Mouse (Mus musculus) lung, embryonic 14.5 days (tissue): ENCODE measurements around the gene Sstr4. TPM values are rescaled to one million over a fixed set of nuclear protein-coding genes. Genes with fewer than 3 reads are reported as not detected.
A peak's percentile ranks its signal among the peaks of the same experiment; 100 is the strongest.

Experiments
- ATAC-seq: fragments of 200-750 bp; cut with Nextera tagmentation; 2 replicates; pipeline ENCODE4 v1.8.0; 2017; ENCODE audit warnings: mild to moderate bottlenecking, moderate TSS enrichment, moderate library complexity; ENCODE audit not compliant: insufficient read depth
- DNase-seq: peaks from one replicate; pipeline ENCODE4 v3.0.0-alpha.2; 2015
- H3K27ac ChIP-seq: fragments of 300-500 bp; sonication (generic); 2 replicates; pipeline ENCODE4 v1.5.1; 2014; ENCODE audit warnings: low read depth, mild to moderate bottlenecking, moderate library complexity
- H3K27me3 ChIP-seq: fragments of 300-500 bp; sonication (generic); 2 replicates; pipeline ENCODE4 v1.6.1; 2014; ENCODE audit warnings: low read length, control low read depth; ENCODE audit not compliant: insufficient read depth
- H3K36me3 ChIP-seq: fragments of 300-500 bp; sonication (generic); 2 replicates; pipeline ENCODE4 v1.6.1; 2014; ENCODE audit warnings: control low read depth; ENCODE audit not compliant: insufficient read depth
- H3K4me1 ChIP-seq: fragments of 300-500 bp; sonication (generic); 2 replicates; pipeline ENCODE4 v1.6.1; 2014; ENCODE audit warnings: antibody characterized with exemption, control low read depth; ENCODE audit not compliant: insufficient read depth
- H3K4me2 ChIP-seq: fragments of 300-500 bp; sonication (generic); 2 replicates; pipeline ENCODE4 v1.6.1; 2014; ENCODE audit warnings: mild to moderate bottlenecking
- H3K4me3 ChIP-seq: fragments of 300-500 bp; sonication (generic); 2 replicates; pipeline ENCODE4 v1.5.1; 2014; ENCODE audit warnings: low read depth, low read length
- H3K9ac ChIP-seq: fragments of 300-500 bp; sonication (generic); 2 replicates; pipeline ENCODE4 v1.6.1; 2014
- H3K9me3 ChIP-seq: fragments of 300-500 bp; sonication (generic); 2 replicates; pipeline ENCODE4 v1.6.1; 2016; ENCODE audit warnings: low read depth, low read length, control low read depth
- CTCF ChIP-seq: IDR thresholded peaks from 2 replicates; pipeline ENCODE4 v1.5.1; 2016; ENCODE audit warnings: antibody characterized with exemption, low read depth
- WGBS: fragments of 180-500 bp; shearing (Covaris S2); extraction: QIAGEN DNeasy Blood & Tissue Kit; methylation state at CpG from one replicate; pipeline ENCODE4 v1.1.7; 2014; 5-methylcytosine and 5-hydroxymethylcytosine counted together
- polyA plus RNA-seq: library from polyadenylated mRNA; unstranded; fragments of >200 nt; fragmentation: Nextera tagmentation; extraction: Ambion mirVana; gene quantifications from 2 replicates; pipeline ENCODE4 v1.2.1, GENCODE M21; 2014

The Sstr4 gene
- 4.8 and 5.9 TPM in 2 replicates for polyA plus RNA-seq

- TF ChIP-seq CTCF, result peak; percentile 91
- no peak within 1 kb of the TSS for H3K27ac ChIP-seq
- WGBS, result 2% methylated on average over 83 of the region's 83 CpGs
- H3K9me3 ChIP-seq, result no peaks in the 10 kb centered on the region
- DNase-seq (peak; percentile 72), ATAC-seq (peak; percentile 48)
- no peaks in the 10 kb centered on the region for H3K36me3 ChIP-seq
- peaks cover 28% of the 10 kb centered on the region for H3K4me1 ChIP-seq
- peak within 1 kb of the TSS; percentile 100 for H3K4me2 ChIP-seq
- H3K4me3 ChIP-seq, result peak within 1 kb of the TSS; percentile 59
- 0 out of 2 replicates have a peak, but pooled peaks cover 4% of the 10 kb centered on the region for H3K27me3 ChIP-seq
- H3K9ac ChIP-seq, result peak within 1 kb of the TSS; percentile 58
Observed at GRCm38 (mm10) chr2:148395131-148396051, at the start of gene Sstr4. Gene Sstr4, plus strand, starts transcription at chr2:148395344.

GRCm38 (mm10) chr2:148345373-148345772 is 49.8 kb upstream of the Sstr4 start:
- TF ChIP-seq CTCF, result no peak
- no peaks in the 10 kb centered on the region for H3K36me3 ChIP-seq
- no peak overlapping the region for H3K9ac ChIP-seq
- no peak for ATAC-seq
- no peak overlapping the region for H3K4me2 ChIP-seq
- no peaks in the 10 kb centered on the region for H3K9me3 ChIP-seq
- DNase-seq, result no peak
- H3K27me3 ChIP-seq, result no peaks in the 10 kb centered on the region
- H3K27ac ChIP-seq, result no peak overlapping the region
- no peak overlapping the region for H3K4me3 ChIP-seq
- no peaks in the 10 kb centered on the region for H3K4me1 ChIP-seq

GRCm38 (mm10) chr2:148346976-148347375 is 48.2 kb upstream of the Sstr4 start:
- no peak for TF ChIP-seq CTCF
- Histone ChIP-seq H3K4me1 (no peaks in the 10 kb centered on the region), H3K9ac (no peak overlapping the region), H3K36me3 (no peaks in the 10 kb centered on the region), H3K27me3 (no peaks in the 10 kb centered on the region), H3K4me3 (no peak overlapping the region), H3K9me3 (no peaks in the 10 kb centered on the region), H3K27ac (no peak overlapping the region), H3K4me2 (no peak overlapping the region)
- DNase-seq, result no peak
- WGBS, result 77% methylated on average over 1 of the region's 1 CpGs
- ATAC-seq, result no peak

- H3K4me1 ChIP-seq, result no peaks in the 10 kb centered on the region
- no peaks in the 10 kb centered on the region for H3K27me3 ChIP-seq
- H3K36me3 ChIP-seq, result no peaks in the 10 kb centered on the region
- 61% methylated on average over 4 of the region's 4 CpGs for WGBS
- no peak for ATAC-seq
- no peak overlapping the region for H3K4me2 ChIP-seq
- no peak overlapping the region for H3K27ac ChIP-seq
- no peak for DNase-seq
- H3K9ac ChIP-seq, result no peak overlapping the region
- TF ChIP-seq CTCF, result no peak
- H3K4me3 ChIP-seq, result no peak overlapping the region
- no peaks in the 10 kb centered on the region for H3K9me3 ChIP-seq
Observed at GRCm38 (mm10) chr2:148349509-148350307, 45.4 kb upstream of the Sstr4 start.

- H3K9me3 ChIP-seq, result no peaks in the 10 kb centered on the region
- no peaks in the 10 kb centered on the region for H3K36me3 ChIP-seq
- no peak overlapping the region for H3K4me3 ChIP-seq
- no peak overlapping the region for H3K27ac ChIP-seq
- no peaks in the 10 kb centered on the region for H3K27me3 ChIP-seq
- ATAC-seq (no peak), DNase-seq (no peak)
- TF ChIP-seq CTCF, result no peak
- 53% methylated on average over 2 of the region's 2 CpGs for WGBS
- no peak overlapping the region for H3K4me2 ChIP-seq
- H3K9ac ChIP-seq, result no peak overlapping the region
- no peaks in the 10 kb centered on the region for H3K4me1 ChIP-seq
Observed at GRCm38 (mm10) chr2:148350460-148350859, 44.7 kb upstream of the Sstr4 start.

- no peaks in the 10 kb centered on the region for H3K4me1 ChIP-seq
- no peak overlapping the region for H3K4me2 ChIP-seq
- WGBS, result 53% methylated on average over 1 of the region's 1 CpGs
- H3K9me3 ChIP-seq, result no peaks in the 10 kb centered on the region
- ATAC-seq (no peak), DNase-seq (no peak)
- no peak for TF ChIP-seq CTCF
- no peaks in the 10 kb centered on the region for H3K27me3 ChIP-seq
- H3K4me3 ChIP-seq, result no peak overlapping the region
- no peak overlapping the region for H3K9ac ChIP-seq
- H3K36me3 ChIP-seq, result no peaks in the 10 kb centered on the region
- no peak overlapping the region for H3K27ac ChIP-seq
Observed at GRCm38 (mm10) chr2:148352655-148353054, 42.5 kb upstream of the Sstr4 start.

GRCm38 (mm10) chr2:148357145-148357544 is 38.0 kb upstream of the Sstr4 start:
- Histone ChIP-seq H3K36me3 (no peaks in the 10 kb centered on the region), H3K27me3 (no peaks in the 10 kb centered on the region), H3K4me1 (no peaks in the 10 kb centered on the region), H3K9me3 (no peaks in the 10 kb centered on the region), H3K27ac (no peak overlapping the region), H3K9ac (no peak overlapping the region), H3K4me3 (no peak overlapping the region), H3K4me2 (no peak overlapping the region)
- no peak for ATAC-seq
- WGBS, result 93% methylated on average over 1 of the region's 1 CpGs
- DNase-seq, result no peak
- TF ChIP-seq CTCF, result no peak
